Mouse (Mus musculus) heart, embryonic 11.5 days (tissue): ENCODE data around the gene Itgam. TPM values are rescaled to one million over a fixed set of nuclear protein-coding genes. Genes with fewer than 3 reads are reported as not detected.
"Not testable (repeated sequence)": the region's sequence is repeated elsewhere in the genome, so short reads cannot be mapped to it uniquely, and the experiment has no call there.

Source experiments
- ATAC-seq: fragments of 200-750 bp; cut with Nextera tagmentation; replicated peaks from 2 replicates; pipeline ENCODE4 v1.8.0; 2017; ENCODE audit warnings: moderate library complexity; ENCODE audit not compliant: insufficient number of reproducible peaks, low FRiP score, low TSS enrichment
- H3K27ac ChIP-seq: fragments of 300-500 bp; sonication (generic); 2 replicates; pipeline ENCODE4 v1.5.1; 2014; ENCODE audit warnings: mild to moderate bottlenecking, low read depth, low read length
- H3K27me3 ChIP-seq: fragments of 300-500 bp; sonication (generic); 2 replicates; pipeline ENCODE4 v1.6.1; 2014; ENCODE audit warnings: mild to moderate bottlenecking, low read length, mixed read lengths; ENCODE audit not compliant: control insufficient read depth, insufficient read depth
- H3K36me3 ChIP-seq: fragments of 300-500 bp; sonication (generic); 2 replicates; pipeline ENCODE4 v1.6.1; 2014; ENCODE audit warnings: mild to moderate bottlenecking, low read length, moderate library complexity, mixed read lengths; ENCODE audit not compliant: control insufficient read depth, insufficient read depth
- H3K4me1 ChIP-seq: fragments of 300-500 bp; sonication (generic); 2 replicates; pipeline ENCODE4 v1.6.1; 2014; ENCODE audit warnings: low read length; ENCODE audit not compliant: control insufficient read depth, insufficient read depth
- H3K4me2 ChIP-seq: fragments of 300-500 bp; sonication (generic); 2 replicates; pipeline ENCODE4 v1.6.1; 2014; ENCODE audit warnings: mild to moderate bottlenecking, moderate library complexity
- H3K4me3 ChIP-seq: fragments of 300-500 bp; sonication (generic); 2 replicates; pipeline ENCODE4 v1.5.1; 2014; ENCODE audit warnings: low read depth, low read length
- H3K9ac ChIP-seq: fragments of 300-500 bp; sonication (generic); 2 replicates; pipeline ENCODE4 v1.6.1; 2014; ENCODE audit warnings: mild to moderate bottlenecking, low read depth, low read length, moderate library complexity
- H3K9me3 ChIP-seq: fragments of 300-500 bp; sonication (generic); replicated peaks from 2 replicates; pipeline ENCODE4 v1.6.1; 2016; ENCODE audit warnings: low read length; ENCODE audit not compliant: control insufficient read depth
- WGBS: fragments of 180-500 bp; shearing (Covaris S2); extraction: QIAGEN DNeasy Blood & Tissue Kit; methylation state at CpG from one replicate; pipeline ENCODE4 v1.1.7; 2014; ENCODE audit not compliant: insufficient replicate concordance; 5-methylcytosine and 5-hydroxymethylcytosine counted together
- polyA plus RNA-seq: library from polyadenylated mRNA; unstranded; fragments of >200 nt; fragmentation: Nextera tagmentation; extraction: Ambion mirVana; gene quantifications from 2 replicates; pipeline ENCODE4 v1.2.1, GENCODE M21; 2014

Gene Itgam
- polyA plus RNA-seq = 0.29 and 0.34 TPM in 2 replicates

DNA sequence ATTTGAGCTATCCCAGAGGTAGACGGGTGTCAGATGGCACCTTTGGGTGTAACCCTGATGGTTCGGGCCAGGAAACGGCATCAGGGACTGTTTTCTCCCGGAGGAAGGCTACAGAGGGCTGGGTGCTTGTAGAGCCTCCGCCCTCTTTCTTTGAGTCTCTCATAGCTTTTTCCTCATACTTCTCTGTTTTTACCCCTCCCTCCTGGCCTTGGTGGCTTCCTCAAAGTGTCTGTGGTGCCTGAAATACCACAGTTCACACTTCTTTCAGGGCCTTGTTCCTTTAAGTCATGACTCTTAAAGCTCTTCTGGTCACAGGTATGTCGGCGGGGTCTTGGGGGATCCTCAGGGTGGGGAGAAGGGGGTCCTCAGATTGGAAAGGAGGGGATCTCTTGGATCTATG is at the start of gene Itgam, which contains the start of gene Gm49368:
Itgam (plus strand) TSS at position 185 of the 400 bp plus-strand sequence.
Gm49368 (plus strand) TSS at position 228 of the 400 bp plus-strand sequence.
- WGBS = 83% methylated on average over 7 of the region's 7 CpGs
- no peak within 1 kb of the TSS for H3K4me3 ChIP-seq
- H3K27me3 ChIP-seq = no peaks in the 10 kb centered on the region
- no peak within 1 kb of the TSS for H3K4me2 ChIP-seq
- no peak within 1 kb of the TSS for H3K9ac ChIP-seq
- H3K9me3 ChIP-seq = no peaks in the 10 kb centered on the region
- H3K36me3 ChIP-seq = no peaks in the 10 kb centered on the region
- no peaks in the 10 kb centered on the region for H3K4me1 ChIP-seq
- ATAC-seq = no peak
- H3K27ac ChIP-seq = no peak within 1 kb of the TSS

- WGBS = 84% methylated on average over 13 of the region's 13 CpGs
- Histone ChIP-seq H3K4me1 (peaks cover 10% of the 10 kb centered on the region; the same call in 1 of the 2 replicates), H3K27me3 (peaks cover 8% of the 10 kb centered on the region), H3K27ac (no peak overlapping the region), H3K4me2 (no peak overlapping the region), H3K36me3 (no peaks in the 10 kb centered on the region), H3K9me3 (no peaks in the 10 kb centered on the region), H3K4me3 (no peak overlapping the region), H3K9ac (no peak overlapping the region)
- ATAC-seq = no peak
Observed at GRCm38 (mm10) chr7:128013116-128013515, 49.3 kb upstream of the Itgam start.

DNA sequence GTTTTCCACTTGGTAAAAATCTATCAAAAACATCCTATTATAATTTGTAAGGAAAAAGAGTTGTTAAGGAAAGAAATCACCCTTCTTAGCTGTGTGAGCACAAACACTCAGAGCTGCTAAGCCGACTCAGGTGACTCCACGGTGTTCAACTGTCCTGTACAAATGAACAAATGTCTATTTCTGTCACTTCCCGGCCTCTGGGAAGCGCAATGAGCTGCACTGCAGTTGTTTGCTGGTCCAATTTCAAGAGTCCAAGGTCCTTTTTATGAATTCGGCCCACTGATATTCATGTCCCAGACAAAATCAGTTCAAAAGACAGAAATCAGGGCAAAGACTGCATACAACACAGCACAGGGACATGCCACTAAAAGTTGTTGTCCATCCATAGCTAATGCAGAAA is 46.3 kb upstream of the Itgam start:
- H3K4me2 ChIP-seq, ATAC-seq, H3K4me1 ChIP-seq, H3K9ac ChIP-seq, H3K27ac ChIP-seq, H3K36me3 ChIP-seq, H3K27me3 ChIP-seq, H3K4me3 ChIP-seq, H3K9me3 ChIP-seq: not testable (repeated sequence)
- WGBS = 69% methylated on average over 5 of the region's 5 CpGs

DNA sequence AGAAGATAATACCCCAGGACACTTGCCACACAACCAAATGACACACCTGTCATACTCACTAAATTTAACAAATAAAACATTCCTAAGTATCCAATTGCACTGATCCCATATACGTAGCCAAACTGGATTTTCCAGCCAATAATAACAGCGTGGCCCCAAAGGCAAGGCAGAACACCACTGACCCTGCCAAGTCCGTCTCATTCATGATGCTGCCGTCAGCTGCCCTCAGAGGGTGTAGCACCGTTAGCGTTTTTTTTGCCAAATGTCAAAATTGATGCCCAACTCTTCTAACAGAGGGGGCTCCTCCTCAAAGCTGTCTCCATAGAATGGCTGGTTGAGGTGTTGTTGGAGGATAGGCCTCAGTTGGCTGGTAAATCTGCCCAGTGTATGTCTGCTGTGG is 45.8 kb upstream of the Itgam start:
- Histone ChIP-seq H3K9ac (no peak overlapping the region), H3K4me2 (no peak overlapping the region), H3K27ac (no peak overlapping the region), H3K36me3 (no peaks in the 10 kb centered on the region), H3K9me3 (no peaks in the 10 kb centered on the region), H3K4me3 (no peak overlapping the region), H3K4me1 (no peaks in the 10 kb centered on the region), H3K27me3 (no peaks in the 10 kb centered on the region)
- ATAC-seq = no peak
- 84% methylated on average over 6 of the region's 6 CpGs for WGBS

DNA sequence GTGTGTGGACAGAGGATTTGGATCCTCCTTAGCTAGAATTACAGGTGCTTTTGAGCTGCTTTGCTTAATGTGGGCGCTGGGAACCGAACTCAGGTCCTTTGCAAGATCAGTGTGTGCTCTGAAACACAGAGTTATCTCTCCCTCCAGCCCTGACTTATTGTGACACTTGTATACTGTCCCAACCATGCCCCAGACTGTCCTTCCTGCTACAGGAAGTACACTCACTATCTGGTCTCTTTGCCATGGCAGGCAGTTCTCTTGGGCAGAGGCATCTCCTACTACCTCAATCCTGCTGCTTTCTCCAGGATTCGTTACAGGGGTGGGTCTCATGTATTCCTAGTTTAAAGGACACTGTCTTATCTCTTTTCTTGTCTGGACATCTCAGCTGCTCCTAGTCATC is 44.2 kb upstream of the Itgam start:
- no peak for ATAC-seq
- Histone ChIP-seq H3K36me3 (no peaks in the 10 kb centered on the region), H3K4me3 (no peak overlapping the region)

GRCm38 (mm10) chr7:128019187-128019586 is 43.3 kb upstream of the Itgam start:
- no peak overlapping the region for H3K9ac ChIP-seq
- H3K9me3 ChIP-seq = no peaks in the 10 kb centered on the region
- H3K4me2 ChIP-seq = no peak overlapping the region
- no peak overlapping the region for H3K4me3 ChIP-seq
- no peaks in the 10 kb centered on the region; the same call in 1 of the 2 replicates for H3K4me1 ChIP-seq
- H3K36me3 ChIP-seq = no peaks in the 10 kb centered on the region
- no peak for ATAC-seq
- 59% methylated on average over 2 of the region's 2 CpGs for WGBS
- H3K27ac ChIP-seq = no peak overlapping the region
- H3K27me3 ChIP-seq = no peaks in the 10 kb centered on the region

More for the DNA sequence above, 44.2 kb upstream of the Itgam start:
- Histone ChIP-seq H3K27me3 (no peaks in the 10 kb centered on the region), H3K4me1 (no peaks in the 10 kb centered on the region), H3K9ac (no peak overlapping the region), H3K9me3 (no peaks in the 10 kb centered on the region), H3K27ac (no peak overlapping the region), H3K4me2 (no peak overlapping the region)
- WGBS = 78% methylated on average over 3 of the region's 3 CpGs

- ATAC-seq = no peak
- Histone ChIP-seq H3K27ac (no peak overlapping the region), H3K9ac (no peak overlapping the region), H3K4me3 (no peak overlapping the region), H3K4me2 (no peak overlapping the region), H3K27me3 (no peaks in the 10 kb centered on the region), H3K4me1 (no peaks in the 10 kb centered on the region; the same call in 1 of the 2 replicates), H3K9me3 (no peaks in the 10 kb centered on the region), H3K36me3 (no peaks in the 10 kb centered on the region)
- WGBS = 57% methylated on average over 8 of the region's 8 CpGs
Observed at GRCm38 (mm10) chr7:128022974-128023373, 39.5 kb upstream of the Itgam start.

- Histone ChIP-seq H3K4me2 (no peak overlapping the region), H3K9ac (no peak overlapping the region), H3K36me3 (no peaks in the 10 kb centered on the region), H3K27me3 (no peaks in the 10 kb centered on the region), H3K4me1 (no peaks in the 10 kb centered on the region; the same call in 1 of the 2 replicates), H3K4me3 (no peak overlapping the region), H3K27ac (no peak overlapping the region), H3K9me3 (no peaks in the 10 kb centered on the region)
- ATAC-seq = no peak
- WGBS = 85% methylated on average over 4 of the region's 4 CpGs
Observed at GRCm38 (mm10) chr7:128023565-128023964, 38.9 kb upstream of the Itgam start.

DNA sequence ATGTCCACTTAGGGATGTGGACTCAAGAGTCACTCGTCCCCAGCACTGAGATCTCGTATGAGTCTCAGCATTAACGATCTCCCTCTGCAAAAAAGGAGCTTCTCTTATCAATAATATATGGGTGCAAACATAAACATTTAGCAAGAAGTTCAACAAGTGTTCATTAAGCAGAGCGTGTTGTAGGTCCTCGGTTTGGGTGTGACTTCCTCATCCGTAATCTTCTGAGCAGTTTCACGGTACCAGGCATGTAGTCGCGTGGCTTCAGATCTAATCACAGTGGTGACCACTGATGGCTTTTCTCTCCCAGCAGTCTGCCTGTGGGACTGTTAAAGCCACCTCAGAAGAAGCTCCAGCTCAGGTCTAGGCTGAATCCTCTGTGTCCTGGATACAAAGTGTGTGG is 38.1 kb upstream of the Itgam start:
- Histone ChIP-seq H3K27ac (no peak overlapping the region), H3K4me1 (no peaks in the 10 kb centered on the region; the same call in 1 of the 2 replicates), H3K4me2 (no peak overlapping the region), H3K27me3 (no peaks in the 10 kb centered on the region), H3K4me3 (no peak overlapping the region), H3K9ac (no peak overlapping the region), H3K36me3 (no peaks in the 10 kb centered on the region), H3K9me3 (no peaks in the 10 kb centered on the region)
- WGBS = 80% methylated on average over 9 of the region's 9 CpGs
- no peak for ATAC-seq
